Mouse (Mus musculus): ENCODE measurements around the gene Map4k2.

DNA sequence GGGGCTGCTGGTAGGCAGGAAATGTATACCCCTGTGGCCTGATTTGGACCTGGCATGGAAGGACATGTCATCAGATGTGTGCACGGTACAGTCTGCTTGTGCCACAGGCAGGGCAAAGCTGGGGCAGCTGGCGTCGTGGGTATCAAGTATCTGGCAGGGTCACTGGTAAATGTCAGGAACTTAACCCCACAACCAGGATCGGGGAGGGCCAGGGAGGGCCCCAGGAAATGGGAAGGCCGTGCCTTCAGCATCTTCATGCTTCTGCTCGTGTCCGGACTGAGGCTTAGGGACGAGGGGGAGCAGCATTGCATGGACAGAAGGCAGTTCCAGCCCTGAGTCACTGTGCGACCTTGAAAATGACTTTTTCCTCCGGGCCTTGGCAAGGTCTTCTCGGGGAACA, 44.0 kb downstream of the Map4k2 start:
- TF ChIP-seq CTCF (conservative IDR thresholded peaks at IDR 0.05 in 1 of 2, IDR thresholded peaks at IDR 0.05 in 1 of 2; ENCODE audit: low read depth in 2 of 2, low read length in 2 of 2) (no peak), MAX (IDR thresholded peaks at IDR 0.05; ENCODE audit: low read length) (no peak), UBTF (IDR thresholded peaks at IDR 0.05; ENCODE audit: low read depth, low read length) (no peak), POLR2A (IDR thresholded peaks at IDR 0.05; ENCODE audit: low read depth, low read length) (no peak), ZKSCAN1 (IDR thresholded peaks at IDR 0.05; ENCODE audit: borderline replicate concordance, low read depth, low read length) (no peak), MXI1 (IDR thresholded peaks at IDR 0.05; ENCODE audit: low read depth, low read length) (no peak), ZNF384 (IDR thresholded peaks at IDR 0.05; ENCODE audit: low read depth, low read length) (no peak), SMC3 (IDR thresholded peaks at IDR 0.05; ENCODE audit: low read depth, low read length) (no peak), ZMIZ1 (IDR thresholded peaks at IDR 0.05; ENCODE audit: low read depth, low read length) (no peak), NELFE (IDR thresholded peaks at IDR 0.05; ENCODE audit: low read depth, low read length) (no peak), RAD21 (IDR thresholded peaks at IDR 0.05; ENCODE audit: low read depth, low read length) (no peak), MAFK (IDR thresholded peaks at IDR 0.05; ENCODE audit: insufficient replicate concordance, low read length) (no peak), EP300 (IDR thresholded peaks at IDR 0.05; ENCODE audit: low read length) (no peak), JUN (IDR thresholded peaks at IDR 0.05; ENCODE audit: insufficient read depth, low read depth, low read length) (no peak)
